Mouse (Mus musculus) mesoderm, embryonic 11.5 days (tissue): ENCODE measurements around the gene Agap3.

Experiments used
- DNase-seq: peaks from one replicate; pipeline ENCODE4 v3.0.0-alpha.2; 2012; ENCODE audit warnings: low read depth, low spot score

Agap3 gene

GRCm38 (mm10) chr5:24523806-24524205 lies 71.8 kb downstream of the Agap3 start:
- DNase-seq, result no peak

DNA sequence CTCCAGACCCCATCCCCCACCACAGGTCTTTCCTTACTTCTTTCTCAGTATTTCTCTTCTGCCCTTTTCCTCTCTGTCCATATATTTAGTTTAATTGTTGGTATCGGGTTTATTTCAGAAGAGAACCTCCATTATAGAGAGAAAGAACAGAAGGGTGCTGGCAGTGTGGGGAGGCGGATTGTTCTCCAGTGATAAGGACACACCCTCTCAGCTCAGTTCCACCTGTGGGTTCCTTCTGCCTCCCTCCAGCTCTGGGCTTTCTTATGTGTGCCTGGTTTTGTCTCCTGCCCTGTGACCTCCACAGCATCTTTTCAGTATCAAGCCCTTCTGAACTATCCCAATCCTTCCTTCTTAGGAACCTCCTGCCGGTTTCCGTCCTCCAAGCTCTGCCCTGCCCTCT lies 72.5 kb downstream of the Agap3 start:
- DNase-seq, result no peak

GRCm38 (mm10) chr5:24525360-24526189 lies 73.6 kb downstream of the Agap3 start:
- DNase-seq, result no peak

GRCm38 (mm10) chr5:24526190-24526888 lies 74.4 kb downstream of the Agap3 start:
- no peak for DNase-seq

GRCm38 (mm10) chr5:24526889-24527230 lies 74.9 kb downstream of the Agap3 start, which contains the start of gene Gbx1:
Gbx1 (minus strand) TSS chr5:24527202.
- DNase-seq, result peak; percentile 57

- no peak for DNase-seq
Measured at GRCm38 (mm10) chr5:24527780-24528179, 75.8 kb downstream of the Agap3 start.

DNA sequence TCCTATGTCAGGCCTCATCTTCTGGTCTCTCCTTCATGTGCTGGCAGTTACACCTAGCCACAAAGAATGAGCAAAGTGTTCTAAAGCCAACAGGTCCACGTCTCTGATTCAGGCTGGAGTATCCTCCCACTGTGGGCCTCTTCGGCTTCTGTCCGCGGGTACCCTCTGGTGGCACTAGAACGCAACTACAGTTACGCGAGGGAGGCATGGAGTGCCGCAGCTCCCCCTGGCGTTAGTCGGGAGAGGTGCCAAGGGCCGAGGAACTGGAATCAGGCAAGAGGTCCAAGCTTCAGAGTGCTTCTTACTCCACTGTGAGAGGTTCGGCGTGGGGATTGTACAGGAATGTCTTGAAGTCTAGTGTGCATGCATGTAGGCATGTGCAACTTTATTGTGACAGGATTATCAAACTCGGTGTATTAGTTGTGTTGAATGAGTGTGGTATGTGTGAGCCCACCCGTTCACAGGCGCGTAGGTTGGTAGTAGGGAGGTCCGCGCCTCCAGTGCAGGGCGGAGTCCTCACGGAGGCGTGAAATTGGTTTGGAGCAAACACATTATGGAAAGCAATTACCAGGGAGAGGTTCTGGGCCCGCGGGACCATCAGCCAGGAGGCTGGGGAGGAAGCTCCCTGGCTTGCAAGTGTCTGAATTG lies 78.2 kb downstream of the Agap3 start:
- peak; percentile 90 for DNase-seq

- no peak for DNase-seq
Measured at GRCm38 (mm10) chr5:24533391-24533790, 81.4 kb downstream of the Agap3 start.

DNA sequence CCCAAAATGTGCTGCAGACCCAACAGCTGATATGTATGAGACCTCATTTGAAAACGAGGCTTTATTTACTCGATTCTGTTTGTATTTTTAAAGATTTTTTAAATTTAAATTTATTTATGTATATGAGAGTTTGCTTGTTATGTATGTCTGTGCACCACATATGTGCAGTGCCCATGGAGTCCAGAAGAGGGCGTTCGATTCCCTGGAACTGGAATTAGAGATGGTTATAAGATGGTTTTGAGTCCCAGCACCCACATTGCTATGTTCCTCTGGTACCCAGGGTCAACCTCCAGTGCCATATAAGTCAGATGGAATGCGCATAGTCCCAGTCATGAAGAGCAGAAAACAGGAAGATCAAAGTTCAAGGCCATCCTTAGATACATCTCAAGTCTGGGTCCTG lies 82.3 kb downstream of the Agap3 start:
- DNase-seq, result no peak

- DNase-seq, result no peak
Measured at GRCm38 (mm10) chr5:24535731-24536130, 83.8 kb downstream of the Agap3 start.

- no peak for DNase-seq
Measured at GRCm38 (mm10) chr5:24536511-24536910, 84.5 kb downstream of the Agap3 start.

DNA sequence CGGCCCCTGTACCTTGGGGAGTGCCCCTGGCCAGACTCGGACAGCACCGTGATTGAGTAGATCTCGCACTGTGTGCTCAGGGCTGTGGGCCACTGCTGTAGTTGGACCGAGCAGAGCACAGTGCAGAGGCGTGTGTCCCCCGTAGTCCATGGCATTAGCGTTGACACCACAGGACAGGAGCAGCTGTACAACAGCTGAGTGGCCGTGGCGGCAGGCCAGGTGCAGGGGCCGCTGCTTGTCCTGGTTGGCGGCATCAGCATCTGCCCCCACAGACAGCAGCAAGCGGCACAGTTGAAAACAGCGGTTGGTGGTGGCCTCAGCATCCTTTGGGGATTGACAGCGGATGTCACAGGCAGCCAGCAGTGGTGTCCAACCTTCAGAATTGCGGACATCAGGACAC lies 85.6 kb downstream of the Agap3 start:
- DNase-seq, result no peak

DNA sequence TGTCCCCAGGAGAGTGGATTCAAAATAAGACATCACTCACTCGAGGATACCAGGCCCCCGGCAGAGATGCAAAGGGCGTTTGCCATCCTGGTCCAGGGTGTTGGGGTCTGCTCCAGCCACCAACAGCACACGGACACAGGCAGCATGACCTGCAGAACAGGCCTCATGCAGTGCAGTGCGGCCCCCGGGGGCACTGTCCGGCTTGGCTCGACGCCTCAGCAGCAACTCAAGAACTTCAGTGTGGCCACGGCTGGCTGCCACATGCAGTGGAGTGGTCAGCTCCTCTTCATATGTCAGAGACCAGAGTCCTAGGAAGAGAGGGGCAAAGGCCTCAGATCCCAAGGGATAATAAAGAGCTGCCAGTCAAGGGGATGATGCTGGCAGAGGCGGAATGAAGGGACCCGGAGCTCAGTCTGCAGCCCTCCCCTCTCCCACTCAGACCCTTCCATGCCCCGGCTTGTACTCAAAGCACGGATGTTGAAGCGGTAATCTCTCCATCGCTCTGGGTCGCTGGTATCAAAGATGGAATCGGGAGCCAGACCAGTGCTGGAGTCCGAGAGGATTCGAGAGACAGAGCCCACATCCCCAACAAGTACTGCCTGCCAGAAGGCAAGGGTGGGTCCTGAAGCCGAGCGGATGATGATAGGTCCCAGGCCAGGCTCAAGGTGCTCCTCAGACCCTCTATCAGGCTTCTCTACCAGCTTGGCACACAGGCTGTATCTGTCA lies 87.8 kb downstream of the Agap3 start:
- no peak for DNase-seq

DNA sequence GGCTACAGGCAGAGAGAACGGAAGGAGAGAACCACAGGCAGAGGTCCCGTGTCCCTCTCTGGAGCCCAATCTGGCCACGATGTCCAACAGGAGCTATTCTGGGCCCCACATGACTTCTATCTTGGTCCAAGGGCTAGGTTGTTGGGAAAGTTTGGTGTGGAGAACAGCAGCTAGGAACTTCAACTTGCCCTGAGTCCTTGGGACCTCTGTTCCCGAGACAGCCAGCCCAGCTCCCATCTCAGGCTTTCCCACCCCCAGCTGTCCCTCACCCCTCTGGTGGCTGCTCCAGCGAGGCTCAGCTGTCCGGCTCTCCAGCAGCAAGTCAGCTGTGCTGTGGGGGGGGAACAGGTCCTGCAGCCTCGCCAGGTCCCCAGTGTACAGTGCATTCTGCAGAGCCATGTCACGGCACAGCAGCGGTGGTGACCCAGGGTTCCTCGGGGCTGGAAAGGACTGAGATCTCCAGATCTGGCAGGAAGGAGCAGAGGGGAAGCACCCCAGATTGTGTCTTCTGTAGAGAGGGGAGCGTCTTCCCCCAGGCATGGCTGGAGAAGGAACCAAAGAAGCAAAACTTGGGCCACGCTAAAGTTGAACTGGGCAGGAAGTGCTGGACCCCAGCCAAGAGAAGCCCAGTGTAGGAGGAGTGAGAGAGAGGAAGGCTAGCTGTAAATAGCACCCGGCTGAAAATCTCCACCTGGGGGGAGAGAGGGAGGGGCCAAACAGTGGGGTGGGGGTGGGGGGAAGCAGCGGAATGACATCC lies 88.6 kb downstream of the Agap3 start, which contains the start of gene Asb10:
Gene Asb10, minus strand, starts transcription at position 592 of the 757 bp plus-strand sequence.
- no peak for DNase-seq

- no peak for DNase-seq
Measured at GRCm38 (mm10) chr5:24541144-24541569, 89.2 kb downstream of the Agap3 start.

DNA sequence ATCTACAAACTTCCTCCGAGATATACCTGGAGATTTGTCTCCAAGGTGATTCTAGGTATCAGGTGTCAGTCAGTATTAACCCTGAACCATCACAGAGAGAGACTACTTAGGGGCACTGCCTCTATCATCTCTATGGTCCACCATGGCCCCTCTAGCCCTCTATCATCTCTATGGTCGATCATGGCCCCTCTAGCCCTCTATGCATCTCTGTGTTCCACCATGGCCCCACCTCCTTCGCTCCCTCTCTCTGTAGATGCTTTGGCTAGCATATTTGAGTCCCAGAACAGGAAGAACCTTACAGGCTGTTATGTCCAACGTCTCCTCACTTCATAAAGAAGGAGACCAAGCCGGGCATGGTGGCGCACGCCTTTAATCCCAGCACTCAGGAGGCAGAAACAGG lies 90.7 kb downstream of the Agap3 start:
- no peak for DNase-seq

DNA sequence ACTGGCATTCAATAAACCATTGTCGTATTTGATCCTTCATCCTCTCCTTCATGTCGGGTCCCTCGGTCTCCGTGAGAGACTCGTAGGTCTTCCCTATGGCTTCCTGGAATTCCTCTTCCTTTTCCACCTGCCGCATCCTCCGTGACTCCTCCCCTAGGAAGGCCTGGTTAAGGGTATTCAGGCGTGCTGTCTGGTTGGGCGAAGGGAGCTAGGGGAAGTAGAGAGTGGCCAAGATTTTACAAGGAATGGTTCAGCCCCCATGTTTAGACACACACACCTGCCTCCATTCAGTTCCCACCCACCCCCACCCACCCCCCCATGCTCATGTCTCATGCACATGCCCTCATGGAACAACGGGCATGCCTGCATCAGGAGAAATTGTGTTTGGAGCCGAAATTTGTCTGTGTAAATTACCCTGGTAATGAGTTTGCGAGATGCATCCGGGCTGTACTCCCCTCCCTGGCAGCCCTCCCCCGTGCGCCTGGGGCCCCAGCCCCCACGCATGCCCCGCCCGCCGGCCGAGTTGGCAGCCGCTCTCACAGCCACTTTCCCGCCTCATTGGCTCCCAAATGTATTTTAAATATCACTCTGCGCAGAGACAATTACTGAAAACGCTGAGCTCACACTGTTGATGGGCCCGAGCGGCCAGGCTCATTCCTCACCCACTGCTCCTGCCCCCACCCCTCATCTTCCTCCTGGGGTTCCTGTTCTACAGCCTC lies 98.8 kb downstream of the Agap3 start:
- no peak for DNase-seq

DNA sequence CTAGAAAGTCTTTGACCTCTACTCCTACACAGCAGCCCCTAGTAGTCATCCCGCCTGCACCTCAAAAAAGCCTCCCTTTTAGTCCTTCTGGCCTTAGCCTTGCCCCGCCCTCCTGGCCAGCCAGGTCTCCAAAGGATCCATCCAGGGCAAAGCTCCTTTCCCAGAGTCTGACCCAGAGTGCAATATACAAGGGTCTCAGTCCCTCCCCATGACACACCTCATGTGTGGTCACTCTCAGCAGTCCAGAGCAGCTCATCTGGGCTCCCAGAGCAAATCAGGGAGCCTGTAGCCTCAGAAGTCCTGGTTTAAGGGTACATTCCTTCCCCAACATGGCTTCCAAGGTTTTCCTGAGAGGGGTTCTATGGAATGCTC lies 99.3 kb downstream of the Agap3 start:
- DNase-seq, result no peak
